Mouse (Mus musculus) myocyte (in vitro differentiated cells): ENCODE results near the gene Cbl. TPM values are rescaled to one million over a fixed set of nuclear protein-coding genes. Genes with fewer than 3 reads are reported as not detected.
A peak's percentile ranks its signal among the peaks of the same experiment; 100 is the strongest.
"Not testable (repeated sequence)": the region's sequence is repeated elsewhere in the genome, so short reads cannot be mapped to it uniquely, and the experiment has no call there.

Source experiments
- H3K27me3 ChIP-seq: one replicate; pipeline ENCODE4 v1.6.1; 2011; ENCODE audit not compliant: control insufficient read depth, insufficient read depth, insufficient read length
- H3K36me3 ChIP-seq: one replicate; pipeline ENCODE4 v1.6.1; 2011; ENCODE audit not compliant: control insufficient read depth, insufficient read depth
- H3K4me2 ChIP-seq: one replicate; pipeline ENCODE4 v1.6.1; 2011; ENCODE audit warnings: low read depth, control low read depth
- H3K4me3 ChIP-seq: one replicate; pipeline ENCODE4 v1.5.1; 2011; ENCODE audit warnings: mild to moderate bottlenecking, control low read depth, moderate library complexity
- H3K79me2 ChIP-seq: one replicate; pipeline ENCODE4 v1.6.1; 2011; ENCODE audit not compliant: control insufficient read depth, insufficient read depth
- H3ac ChIP-seq: one replicate; pipeline ENCODE4 v1.6.1; 2011; ENCODE audit not compliant: control insufficient read depth, insufficient read length
- CEBPB ChIP-seq: IDR thresholded peaks from 2 replicates; pipeline ENCODE4 v1.6.1; 2011; ENCODE audit warnings: mild to moderate bottlenecking, moderate library complexity; ENCODE audit not compliant: poor library complexity, insufficient read depth, severe bottlenecking
- E2F4 ChIP-seq: IDR thresholded peaks from one replicate; pipeline ENCODE4 v1.6.1; 2011; ENCODE audit warnings: mild to moderate bottlenecking, control low read depth, moderate library complexity; ENCODE audit not compliant: insufficient read depth
- MAX ChIP-seq: IDR thresholded peaks from one replicate; pipeline ENCODE4 v1.6.1; 2011; ENCODE audit warnings: low read depth, mild to moderate bottlenecking, control low read depth
- MYOD1 ChIP-seq, 3 experiments: IDR thresholded peaks; one replicate each; pipeline ENCODE4 v1.6.1; 2011; ENCODE audit warnings: control low read depth in 2 of 3, low read depth in 2 of 3, mild to moderate bottlenecking in 2 of 3, moderate library complexity in 1 of 3; ENCODE audit not compliant: insufficient read length in 2 of 3, control insufficient read depth in 1 of 3
- MYOG ChIP-seq, 3 experiments: IDR thresholded peaks; one replicate each; pipeline ENCODE4 v1.6.1; 2011; ENCODE audit warnings: control low read depth in 2 of 3, low read depth in 2 of 3, mild to moderate bottlenecking in 2 of 3; ENCODE audit not compliant: insufficient read length in 2 of 3, control insufficient read depth in 1 of 3, insufficient read depth in 1 of 3
- POLR2A ChIP-seq: IDR thresholded peaks from one replicate; pipeline ENCODE4 v1.6.1; 2011; ENCODE audit warnings: low read depth, mild to moderate bottlenecking, control low read depth, moderate library complexity; ENCODE audit not compliant: insufficient read length
- POLR2AphosphoS2 ChIP-seq: IDR thresholded peaks from one replicate; pipeline ENCODE4 v1.6.1; 2011; ENCODE audit warnings: low read depth, control low read depth; ENCODE audit not compliant: insufficient read length
- REST ChIP-seq: IDR thresholded peaks from one replicate; pipeline ENCODE4 v1.6.1; 2011; ENCODE audit warnings: mild to moderate bottlenecking, control low read depth, moderate library complexity; ENCODE audit not compliant: insufficient read depth, insufficient read length
- SRF ChIP-seq: IDR thresholded peaks from one replicate; pipeline ENCODE4 v1.6.1; 2011; ENCODE audit warnings: low read depth; ENCODE audit not compliant: control insufficient read depth, insufficient read length
- TCF12 ChIP-seq: IDR thresholded peaks from one replicate; pipeline ENCODE4 v1.6.1; 2011; ENCODE audit warnings: mild to moderate bottlenecking, control low read depth; ENCODE audit not compliant: poor library complexity, insufficient read depth, severe bottlenecking
- TCF3 ChIP-seq: IDR thresholded peaks from one replicate; pipeline ENCODE4 v1.6.1; 2011; ENCODE audit warnings: low read depth, control low read depth; ENCODE audit not compliant: insufficient read length
- USF1 ChIP-seq: IDR thresholded peaks from one replicate; pipeline ENCODE4 v1.6.1; 2011; ENCODE audit warnings: low read depth, mild to moderate bottlenecking, control low read depth, moderate library complexity
- polyA plus RNA-seq: library from polyadenylated mRNA; unstranded; fragments of >200 nt; fragmentation: generic; extraction: Trizol; gene quantifications from one replicate; pipeline ENCODE4 v1.2.1, GENCODE M21; 2012; ENCODE audit warnings: missing spikeins

The Cbl gene
- polyA plus RNA-seq, 1 experiment: 4.5 TPM

GRCm38 (mm10) chr9:44119011-44119410, 114.8 kb downstream of the Cbl start:
- TF ChIP-seq USF1 (no peak), CEBPB (no peak), MAX (no peak), POLR2A (no peak), MYOG (IDR thresholded peaks at IDR 0.05; ENCODE audit: control insufficient read depth in 1 of 3, insufficient read depth in 1 of 3, insufficient read length in 2 of 3, low read depth in 2 of 3) (no peak)
- no peak overlapping the region for H3K4me3 ChIP-seq
- no peaks in the 10 kb centered on the region for H3K79me2 ChIP-seq

GRCm38 (mm10) chr9:44116182-44116581, 117.7 kb downstream of the Cbl start:
- TF ChIP-seq REST (no peak), MYOD1 (IDR thresholded peaks at IDR 0.05; ENCODE audit: control insufficient read depth in 1 of 3, insufficient read length in 2 of 3, low read depth in 2 of 3) (no peak), TCF3 (no peak), SRF (no peak), POLR2AphosphoS2 (no peak), MYOG (IDR thresholded peaks at IDR 0.05; ENCODE audit: control insufficient read depth in 1 of 3, insufficient read depth in 1 of 3, insufficient read length in 2 of 3, low read depth in 2 of 3) (no peak), POLR2A (no peak), CEBPB (no peak), TCF12 (no peak), E2F4 (no peak), USF1 (no peak), MAX (no peak)
- H3K4me2 ChIP-seq: no peak overlapping the region
- H3K79me2 ChIP-seq: no peaks in the 10 kb centered on the region
- no peaks in the 10 kb centered on the region for H3K27me3 ChIP-seq
- H3K36me3 ChIP-seq: no peaks in the 10 kb centered on the region
- no peak overlapping the region for H3ac ChIP-seq
- H3K4me3 ChIP-seq: no peak overlapping the region

More at GRCm38 (mm10) chr9:44119011-44119410, 114.8 kb downstream of the Cbl start:
- Histone ChIP-seq H3K27me3 (no peaks in the 10 kb centered on the region), H3ac (no peak overlapping the region), H3K36me3 (no peaks in the 10 kb centered on the region), H3K4me2 (no peak overlapping the region)

GRCm38 (mm10) chr9:44115599-44115998, 118.2 kb downstream of the Cbl start:
- Histone ChIP-seq H3K4me2 (no peak overlapping the region), H3K79me2 (peaks cover 2% of the 10 kb centered on the region), H3K36me3 (no peaks in the 10 kb centered on the region), H3K27me3 (no peaks in the 10 kb centered on the region), H3ac (no peak overlapping the region), H3K4me3 (no peak overlapping the region)
- TF ChIP-seq POLR2A (no peak), CEBPB (no peak), REST (no peak), USF1 (no peak), E2F4 (no peak), POLR2AphosphoS2 (no peak), MYOG (IDR thresholded peaks at IDR 0.05; ENCODE audit: control insufficient read depth in 1 of 3, insufficient read depth in 1 of 3, insufficient read length in 2 of 3, low read depth in 2 of 3) (no peak), SRF (no peak), TCF3 (no peak), MAX (no peak)

- H3ac ChIP-seq: no peak overlapping the region
- H3K36me3 ChIP-seq: no peaks in the 10 kb centered on the region
- H3K27me3 ChIP-seq: no peaks in the 10 kb centered on the region
- peaks cover 13% of the 10 kb centered on the region for H3K79me2 ChIP-seq
- no peak overlapping the region for H3K4me2 ChIP-seq
- no peak overlapping the region for H3K4me3 ChIP-seq
- TF ChIP-seq POLR2AphosphoS2 (no peak), MAX (no peak), POLR2A (no peak), TCF12 (no peak), MYOG (IDR thresholded peaks at IDR 0.05; ENCODE audit: control insufficient read depth in 1 of 3, insufficient read depth in 1 of 3, insufficient read length in 2 of 3, low read depth in 2 of 3) (no peak), TCF3 (no peak), USF1 (no peak), E2F4 (no peak), CEBPB (no peak), SRF (no peak), REST (no peak), MYOD1 (IDR thresholded peaks at IDR 0.05; ENCODE audit: control insufficient read depth in 1 of 3, insufficient read length in 2 of 3, low read depth in 2 of 3) (no peak)
These were observed 119.4 kb downstream of the Cbl start for GRCm38 (mm10) chr9:44114453-44114852.

- TF ChIP-seq TCF3 (no peak), MYOG (IDR thresholded peaks at IDR 0.05; ENCODE audit: control insufficient read depth in 1 of 3, insufficient read depth in 1 of 3, insufficient read length in 2 of 3, low read depth in 2 of 3) (no peak), REST (no peak), E2F4 (peak; percentile 85), MAX (no peak), USF1 (no peak), CEBPB (no peak), SRF (peak; percentile 17), TCF12 (no peak), POLR2AphosphoS2 (peak; percentile 49), POLR2A (peak; percentile 75), MYOD1 (IDR thresholded peaks at IDR 0.05; ENCODE audit: control insufficient read depth in 1 of 3, insufficient read length in 2 of 3, low read depth in 2 of 3) (no peak)
- H3K4me3 ChIP-seq: peak within 1 kb of the TSS; percentile 45
- H3ac ChIP-seq: peak within 1 kb of the TSS; percentile 94
- peaks cover 25% of the 10 kb centered on the region for H3K79me2 ChIP-seq
- no peaks in the 10 kb centered on the region for H3K36me3 ChIP-seq
- H3K4me2 ChIP-seq: peak within 1 kb of the TSS; percentile 68
- H3K27me3 ChIP-seq: no peaks in the 10 kb centered on the region
These were observed 120.6 kb downstream of the Cbl start, which contains the start of the genes Gm49380 and Rnf26 for GRCm38 (mm10) chr9:44113105-44113789. Gene Gm49380 (minus strand): TSS chr9:44113500. Gene Rnf26 (minus strand): TSS chr9:44113517.

- H3K4me3 ChIP-seq: peak overlapping the region; percentile 45
- not testable (repeated sequence) for H3ac ChIP-seq, H3K36me3 ChIP-seq, H3K27me3 ChIP-seq
- H3K79me2 ChIP-seq: peaks cover 34% of the 10 kb centered on the region
- peak overlapping the region; percentile 68 for H3K4me2 ChIP-seq
These were observed 121.9 kb downstream of the Cbl start for GRCm38 (mm10) chr9:44111909-44112308.
